Mouse (Mus musculus) olfactory bulb, adult 2 months (tissue): Measurements from ENCODE around the gene Src.

Experiments used
- CTCF ChIP-seq: fragments of 200-500 bp; IDR thresholded peaks from 2 replicates; pipeline ENCODE4 v1.5.1; 2012; ENCODE audit warnings: low read depth, mild to moderate bottlenecking, low read length, moderate library complexity; ENCODE audit not compliant: insufficient read depth
- POLR2A ChIP-seq: fragments of 200-500 bp; IDR thresholded peaks from 2 replicates; pipeline ENCODE4 v1.6.1; 2012; ENCODE audit warnings: mild to moderate bottlenecking, low read depth, low read length, moderate library complexity; ENCODE audit not compliant: insufficient read depth

DNA sequence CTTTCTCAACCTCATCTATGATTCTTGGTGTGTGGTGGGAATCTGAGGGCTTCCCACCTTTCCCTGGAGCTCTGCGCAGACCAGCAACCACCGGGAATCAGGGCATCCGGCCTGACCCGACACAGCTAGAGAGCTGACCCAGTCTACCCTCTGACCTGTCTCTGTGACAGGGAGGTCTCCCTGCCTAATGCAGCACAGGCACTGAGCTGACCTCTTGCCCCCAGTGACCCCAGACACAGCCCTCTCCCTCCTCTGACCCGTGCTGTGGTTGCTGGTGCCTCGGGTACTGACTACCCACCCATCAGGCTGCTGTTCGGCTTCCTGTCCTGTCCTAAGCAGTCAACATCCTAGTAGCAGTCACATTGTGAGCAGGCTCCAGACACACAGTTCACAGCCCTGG, 48.6 kb downstream of the Src start:
- TF ChIP-seq POLR2A (no peak), CTCF (no peak)
